Mouse (Mus musculus) erythroblast, embryonic 14.5 days (primary cell): ENCODE measurements at regions not wholly inside any gene's neighbourhood (a gene's known extent, or its start where the extent isn't known, plus 50 kb on each side); places are given as distances from the start of the nearest gene placed in this dataset.

ENCODE experiments used
- H3K27me3 ChIP-seq: 2 replicates; pipeline ENCODE4 v1.6.1; 2012; ENCODE audit warnings: inconsistent platforms; ENCODE audit not compliant: control insufficient read depth
- H3K36me3 ChIP-seq: 2 replicates; pipeline ENCODE4 v1.6.1; 2012; ENCODE audit warnings: mild to moderate bottlenecking, inconsistent platforms; ENCODE audit not compliant: control insufficient read depth
- H3K4me1 ChIP-seq: 2 replicates; pipeline ENCODE4 v1.6.1; 2012; ENCODE audit warnings: inconsistent platforms; ENCODE audit not compliant: control insufficient read depth
- H3K4me3 ChIP-seq: replicated peaks from 2 replicates; pipeline ENCODE3; 2012; ENCODE audit warnings: moderate library complexity, mild to moderate bottlenecking, inconsistent platforms
- H3K9me3 ChIP-seq: 2 replicates; pipeline ENCODE4 v1.6.1; 2012; ENCODE audit warnings: low read length, inconsistent platforms, mixed read lengths; ENCODE audit not compliant: control insufficient read depth
- GATA1 ChIP-seq: IDR thresholded peaks from 2 replicates; pipeline ENCODE4 v1.6.1; 2012; ENCODE audit warnings: low read length, inconsistent platforms, mixed read lengths
- TAL1 ChIP-seq: IDR thresholded peaks from 3 replicates; pipeline ENCODE4 v1.6.1; 2012; ENCODE audit warnings: low read length, inconsistent platforms, mixed read lengths

DNA sequence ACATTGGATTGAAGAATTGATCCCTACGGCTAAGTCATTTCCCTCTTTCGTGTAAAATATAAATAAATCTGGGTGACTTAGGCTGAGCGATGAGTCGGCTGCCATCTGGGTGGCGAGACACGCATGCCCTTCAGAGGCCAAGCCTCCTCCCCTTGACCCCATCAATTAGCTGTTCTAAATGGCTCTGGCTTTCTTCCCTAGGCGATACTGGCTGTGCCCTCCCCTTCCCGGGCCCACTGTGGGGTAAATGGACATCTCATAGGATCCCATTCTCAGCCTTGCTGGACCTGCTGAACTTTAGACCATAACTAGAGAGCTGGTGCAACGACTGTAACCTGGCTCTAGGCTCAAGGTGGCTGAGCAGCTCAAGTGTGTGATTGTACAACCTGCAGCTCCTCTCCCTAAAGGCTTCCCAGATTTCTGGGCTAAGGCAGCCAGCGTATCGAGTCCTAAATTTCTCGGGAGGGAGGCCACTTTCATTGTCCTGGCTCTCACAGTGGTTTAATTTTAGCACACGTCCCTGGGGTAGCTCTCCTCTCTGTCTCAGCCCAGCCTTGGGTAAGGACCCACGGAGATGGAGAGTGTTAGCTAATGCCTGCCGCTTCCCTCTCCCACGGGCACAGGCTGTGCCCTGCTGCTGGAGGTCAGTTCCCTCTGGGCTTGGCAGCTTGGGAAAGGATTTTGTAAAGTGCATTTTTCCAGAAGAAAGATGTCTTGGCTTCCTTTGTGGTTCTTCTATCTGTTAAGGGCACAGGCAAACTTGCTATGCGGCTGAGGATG is 80.7 kb upstream of the Zc3h12a start:
- Histone ChIP-seq H3K4me3 (no peak overlapping the region), H3K9me3 (no peaks in the 10 kb centered on the region), H3K36me3 (no peaks in the 10 kb centered on the region), H3K4me1 (no peaks in the 10 kb centered on the region), H3K27me3 (no peaks in the 10 kb centered on the region)
- no peak for TF ChIP-seq GATA1
- no peak for TF ChIP-seq TAL1

GRCm38 (mm10) chr4:125203521-125203920 is 75.9 kb upstream of the Zc3h12a start:
- Histone ChIP-seq H3K36me3 (no peaks in the 10 kb centered on the region), H3K27me3 (no peaks in the 10 kb centered on the region), H3K4me1 (no peaks in the 10 kb centered on the region), H3K4me3 (no peak overlapping the region), H3K9me3 (no peaks in the 10 kb centered on the region)
- no peak for TF ChIP-seq GATA1
- no peak for TF ChIP-seq TAL1

DNA sequence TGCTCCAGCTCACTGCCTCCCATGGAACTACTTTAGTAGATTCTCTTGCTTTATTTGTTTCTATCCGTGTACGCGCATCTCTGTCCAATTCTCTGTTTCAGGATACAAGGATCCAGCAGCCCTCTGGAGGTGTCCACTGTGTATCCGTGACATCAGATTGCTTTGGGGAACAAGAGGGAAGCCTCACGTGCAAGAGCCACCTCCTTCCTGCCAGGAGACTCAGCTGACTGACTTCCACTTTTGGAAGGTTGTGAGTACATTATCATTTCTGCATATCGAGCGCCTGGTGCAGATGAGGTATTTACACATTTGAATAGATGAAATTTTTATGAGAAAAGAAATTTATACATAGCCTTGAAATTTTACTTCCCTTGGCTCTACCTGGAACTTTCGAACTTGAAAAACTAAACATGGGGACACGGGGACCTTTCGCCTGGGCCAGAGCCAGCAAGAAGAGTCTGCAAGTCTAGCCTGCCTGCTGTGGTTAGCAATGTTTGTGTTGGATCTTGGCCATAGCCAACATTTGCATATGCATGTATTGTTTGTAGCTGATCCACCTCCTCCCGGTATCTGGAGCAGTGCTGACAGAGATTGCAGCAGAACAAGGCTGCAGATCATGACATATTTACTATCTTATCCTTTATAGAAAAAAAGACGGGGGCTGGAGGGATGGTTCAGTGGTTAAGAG is 74.1 kb upstream of the Zc3h12a start:
- no peak for TF ChIP-seq GATA1
- no peak for TF ChIP-seq TAL1
- no peaks in the 10 kb centered on the region for H3K27me3 ChIP-seq
- H3K9me3 ChIP-seq, result no peaks in the 10 kb centered on the region

GRCm38 (mm10) chr4:125200762-125201161 is 73.1 kb upstream of the Zc3h12a start:
- Histone ChIP-seq H3K27me3 (no peaks in the 10 kb centered on the region), H3K4me3 (no peak overlapping the region), H3K9me3 (no peaks in the 10 kb centered on the region), H3K36me3 (no peaks in the 10 kb centered on the region), H3K4me1 (no peaks in the 10 kb centered on the region)
- TF ChIP-seq TAL1 (no peak), GATA1 (no peak)

More for the DNA sequence above, 74.1 kb upstream of the Zc3h12a start:
- Histone ChIP-seq H3K36me3 (no peaks in the 10 kb centered on the region), H3K4me1 (no peaks in the 10 kb centered on the region), H3K4me3 (no peak overlapping the region)

DNA sequence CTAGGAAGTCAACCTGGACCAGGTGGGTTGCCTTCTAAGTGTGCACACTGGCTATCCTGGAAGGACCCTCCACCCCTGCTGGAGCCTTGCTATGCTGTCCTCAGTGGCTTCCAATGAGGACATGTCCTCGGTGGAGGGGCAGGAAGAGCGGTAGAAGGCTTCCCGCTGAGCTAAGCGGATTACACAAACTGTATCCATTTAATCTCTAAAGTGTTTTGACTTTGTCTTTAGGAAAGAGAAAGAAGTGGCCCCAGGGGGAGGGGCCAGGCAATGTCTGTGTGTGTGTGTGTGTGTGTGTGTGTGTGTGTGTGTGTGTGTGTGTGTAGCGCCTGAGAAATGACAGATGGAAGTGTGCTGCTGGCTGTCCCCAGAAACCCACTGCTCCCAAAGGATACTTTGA is 71.6 kb upstream of the Zc3h12a start:
- Histone ChIP-seq H3K36me3 (no peaks in the 10 kb centered on the region), H3K4me3 (no peak overlapping the region), H3K27me3 (no peaks in the 10 kb centered on the region), H3K4me1 (no peaks in the 10 kb centered on the region), H3K9me3 (no peaks in the 10 kb centered on the region)
- TF ChIP-seq TAL1 (no peak), GATA1 (no peak)

DNA sequence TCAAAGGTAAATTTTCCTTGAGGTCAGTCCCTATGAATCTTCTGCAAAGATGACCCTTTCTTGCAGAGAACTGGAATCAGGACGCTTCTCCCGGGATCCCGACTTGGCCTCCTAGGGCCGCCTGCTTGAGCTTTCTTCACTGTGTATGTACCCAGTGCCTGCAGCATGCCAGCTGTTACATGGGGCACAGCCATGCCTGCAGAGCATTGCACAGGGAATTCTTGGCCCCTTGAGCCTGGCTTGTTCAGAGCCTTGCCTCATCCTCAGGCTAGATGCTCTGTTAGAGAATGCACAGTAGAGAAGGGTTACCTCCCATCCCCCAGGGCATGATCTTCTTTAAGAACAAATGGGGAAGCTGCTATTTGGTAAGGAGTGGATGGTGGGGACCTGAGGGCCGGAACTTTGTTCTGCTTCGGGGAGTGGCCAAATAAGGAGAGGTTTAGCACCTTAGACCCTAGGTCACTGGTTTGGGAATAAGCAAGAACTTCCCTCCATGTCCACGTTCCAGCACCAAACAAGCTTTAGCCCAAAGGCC is 68.3 kb upstream of the Zc3h12a start:
- TF ChIP-seq TAL1 (no peak), GATA1 (no peak)
- Histone ChIP-seq H3K4me3 (no peak overlapping the region), H3K4me1 (no peaks in the 10 kb centered on the region), H3K9me3 (no peaks in the 10 kb centered on the region), H3K36me3 (no peaks in the 10 kb centered on the region), H3K27me3 (no peaks in the 10 kb centered on the region)

- no peaks in the 10 kb centered on the region for H3K9me3 ChIP-seq
- TF ChIP-seq TAL1, result no peak
- TF ChIP-seq GATA1, result no peak
- H3K36me3 ChIP-seq, result no peaks in the 10 kb centered on the region
- H3K4me3 ChIP-seq, result no peak overlapping the region
- H3K4me1 ChIP-seq, result no peaks in the 10 kb centered on the region
- no peaks in the 10 kb centered on the region for H3K27me3 ChIP-seq
Measured at GRCm38 (mm10) chr4:125194722-125195380, 67.2 kb upstream of the Zc3h12a start.

- no peak overlapping the region for H3K4me3 ChIP-seq
- TF ChIP-seq GATA1 (no peak), TAL1 (no peak; the same call in 2 of the 3 replicates)
- H3K27me3 ChIP-seq, result no peaks in the 10 kb centered on the region
- no peaks in the 10 kb centered on the region for H3K36me3 ChIP-seq
- no peaks in the 10 kb centered on the region for H3K9me3 ChIP-seq
- no peaks in the 10 kb centered on the region for H3K4me1 ChIP-seq
Measured at GRCm38 (mm10) chr4:125194298-125194697, 66.7 kb upstream of the Zc3h12a start.

- no peak for TF ChIP-seq TAL1
- no peak for TF ChIP-seq GATA1
- H3K36me3 ChIP-seq, result no peaks in the 10 kb centered on the region
- H3K27me3 ChIP-seq, result no peaks in the 10 kb centered on the region
- H3K9me3 ChIP-seq, result no peaks in the 10 kb centered on the region
- H3K4me1 ChIP-seq, result no peaks in the 10 kb centered on the region
- no peak overlapping the region for H3K4me3 ChIP-seq
Measured at GRCm38 (mm10) chr4:125191680-125192079, 64.0 kb upstream of the Zc3h12a start.
